Mouse (Mus musculus) intestine, embryonic 15.5 days (tissue): Measurements from ENCODE around the gene Ercc2. TPM values are rescaled to one million over a fixed set of nuclear protein-coding genes. Genes with fewer than 3 reads are reported as not detected.

ENCODE experiments used
- ATAC-seq: fragments of 200-750 bp; cut with Nextera tagmentation; 2 replicates; pipeline ENCODE4 v1.8.0; 2017; ENCODE audit warnings: moderate TSS enrichment, moderate library complexity
- H3K27ac ChIP-seq: fragments of 300-500 bp; sonication (generic); 2 replicates; pipeline ENCODE4 v1.5.1; 2015; ENCODE audit warnings: mild to moderate bottlenecking, inconsistent platforms
- H3K27me3 ChIP-seq: fragments of 300-500 bp; sonication (generic); replicated peaks from 2 replicates; pipeline ENCODE4 v1.6.1; 2015; ENCODE audit warnings: inconsistent platforms
- H3K36me3 ChIP-seq: fragments of 300-500 bp; sonication (generic); 2 replicates; pipeline ENCODE4 v1.6.1; 2015; ENCODE audit warnings: inconsistent platforms
- H3K4me1 ChIP-seq: fragments of 300-500 bp; sonication (generic); replicated peaks from 2 replicates; pipeline ENCODE4 v1.6.1; 2015; ENCODE audit warnings: inconsistent platforms
- H3K4me2 ChIP-seq: fragments of 300-500 bp; sonication (generic); replicated peaks from 2 replicates; pipeline ENCODE4 v1.6.1; 2015; ENCODE audit warnings: mild to moderate bottlenecking, inconsistent platforms
- H3K4me3 ChIP-seq: fragments of 300-500 bp; sonication (generic); replicated peaks from 2 replicates; pipeline ENCODE4 v1.5.1; 2015; ENCODE audit warnings: inconsistent platforms
- H3K9ac ChIP-seq: fragments of 300-500 bp; sonication (generic); 2 replicates; pipeline ENCODE4 v1.6.1; 2015; ENCODE audit warnings: inconsistent platforms
- H3K9me3 ChIP-seq: fragments of 300-500 bp; sonication (generic); 2 replicates; pipeline ENCODE4 v1.6.1; 2016; ENCODE audit warnings: inconsistent platforms
- WGBS: fragments of 180-500 bp; shearing (Covaris S2); methylation state at CpG from one replicate; pipeline ENCODE4 v1.1.7; 2015; 5-methylcytosine and 5-hydroxymethylcytosine counted together
- microRNA counts: library from miRNA; unstranded; fragments of <30 nt; microRNA quantifications from one replicate; lab custom pipeline; 2016
- polyA plus RNA-seq: library from polyadenylated mRNA; unstranded; fragments of >200 nt; fragmentation: Nextera tagmentation; extraction: Ambion mirVana; gene quantifications from 2 replicates; pipeline ENCODE4 v1.2.1, GENCODE M21; 2015

The Ercc2 gene
- polyA plus RNA-seq, 1 experiment from 2014 or later = 17.3 TPM

DNA sequence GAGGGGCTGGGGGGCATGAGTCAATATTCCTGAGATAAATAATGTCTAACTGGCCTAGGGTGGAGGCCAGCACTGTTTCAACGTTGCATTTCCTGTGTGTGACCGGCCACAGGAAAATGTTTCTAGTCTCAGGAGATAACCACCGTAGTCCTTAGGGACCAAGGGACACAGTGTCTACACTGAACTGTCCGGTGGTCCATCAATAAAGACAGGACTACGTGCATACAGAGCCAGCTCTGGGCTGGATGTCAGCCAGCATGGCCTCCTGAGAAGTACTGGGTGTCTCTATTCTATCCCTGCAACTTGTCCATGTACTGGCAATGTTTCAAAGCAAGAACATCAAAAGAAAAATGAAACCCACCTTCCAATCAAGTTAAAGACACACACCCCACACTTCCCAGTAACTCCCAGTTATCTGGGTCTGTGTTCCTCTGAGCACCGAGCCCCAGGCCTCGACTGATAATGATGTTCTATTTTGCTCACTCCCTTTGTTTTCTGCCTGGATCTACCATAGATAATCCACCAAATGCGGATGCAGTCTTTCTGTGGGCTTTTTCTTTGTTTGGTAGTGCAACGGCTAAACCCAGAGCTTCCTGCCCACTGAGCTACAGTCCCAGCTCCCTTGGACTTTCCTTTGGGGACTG is 59.8 kb downstream of the Ercc2 start:
- no peaks in the 10 kb centered on the region for H3K27me3 ChIP-seq
- WGBS = 80% methylated on average over 9 of the region's 9 CpGs
- no peak for ATAC-seq

DNA sequence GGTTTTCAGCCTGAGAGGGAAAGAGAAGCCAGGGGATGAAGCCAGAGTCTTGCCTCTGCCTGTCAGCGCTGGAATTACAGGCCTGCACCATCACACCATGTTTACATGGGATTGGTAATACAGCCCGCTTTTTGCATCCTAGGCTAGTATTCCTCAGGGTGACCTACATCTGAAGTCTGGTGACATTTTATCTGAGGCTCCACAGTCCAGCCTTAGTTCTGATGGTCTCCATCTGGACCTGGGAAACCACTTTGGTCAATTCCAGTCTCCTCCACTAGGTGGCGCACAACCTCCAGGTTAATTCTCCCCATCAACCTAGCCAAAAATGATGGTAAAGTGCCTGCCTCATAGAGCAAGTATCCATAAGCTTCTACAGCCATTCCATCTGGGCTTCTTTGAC is 61.5 kb downstream of the Ercc2 start:
- no peak overlapping the region for H3K4me3 ChIP-seq
- no peaks in the 10 kb centered on the region for H3K27me3 ChIP-seq
- 39% methylated on average over 3 of the region's 3 CpGs for WGBS
- H3K9ac ChIP-seq = no peak overlapping the region
- no peak overlapping the region for H3K4me2 ChIP-seq
- peak; percentile 25; the same call in 1 of the 2 replicates for ATAC-seq
- H3K9me3 ChIP-seq = no peaks in the 10 kb centered on the region
- H3K27ac ChIP-seq = no peak overlapping the region
- peaks cover 32% of the 10 kb centered on the region for H3K36me3 ChIP-seq
- H3K4me1 ChIP-seq = 0 out of 2 replicates have a peak, but pooled peaks cover 3% of the 10 kb centered on the region

More for the DNA sequence above, 59.8 kb downstream of the Ercc2 start:
- H3K27ac ChIP-seq = no peak overlapping the region
- H3K36me3 ChIP-seq = peaks cover 40% of the 10 kb centered on the region
- H3K4me2 ChIP-seq = no peak overlapping the region
- 0 out of 2 replicates have a peak overlapping the region, but pooled peaks have one; percentile 3 for H3K9ac ChIP-seq
- H3K4me1 ChIP-seq = 0 out of 2 replicates have a peak, but pooled peaks cover 3% of the 10 kb centered on the region
- H3K4me3 ChIP-seq = no peak overlapping the region
- no peaks in the 10 kb centered on the region for H3K9me3 ChIP-seq

DNA sequence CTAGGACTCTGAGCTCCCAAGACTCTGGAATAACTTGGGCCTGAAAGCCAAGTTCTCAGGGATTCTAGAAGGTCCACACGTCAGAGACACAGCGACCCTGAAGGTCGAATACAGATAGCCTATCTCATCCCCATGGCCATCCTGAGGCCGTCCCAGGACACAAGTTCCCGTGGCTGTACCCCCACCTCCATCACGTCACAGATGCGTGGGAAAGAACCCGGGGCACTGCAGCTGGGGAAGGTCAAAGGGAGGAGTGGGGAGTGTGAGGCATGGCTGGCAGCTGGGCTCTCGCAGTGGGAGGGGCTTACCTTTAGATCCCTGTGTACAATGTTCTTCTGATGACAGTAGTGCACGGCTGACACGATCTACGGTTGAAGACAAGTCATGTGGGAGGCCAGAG is 63.0 kb downstream of the Ercc2 start:
- Histone ChIP-seq H3K27ac (no peak overlapping the region), H3K4me3 (no peak overlapping the region), H3K27me3 (no peaks in the 10 kb centered on the region), H3K4me1 (0 out of 2 replicates have a peak, but pooled peaks cover 3% of the 10 kb centered on the region), H3K4me2 (no peak overlapping the region), H3K36me3 (peaks cover 33% of the 10 kb centered on the region), H3K9ac (no peak overlapping the region), H3K9me3 (no peaks in the 10 kb centered on the region)
- WGBS = 80% methylated on average over 12 of the region's 12 CpGs
- ATAC-seq = no peak

MicroRNAs within 50 kb of the gene (microRNA counts, 519-probe panel; counts per million panel counts)
- 97.1 counts per million, percentile 29 among the panel's probes with 10 or more counts for microRNA mmu-miR-343 (lab: Ali Mortazavi, UCI)

Other genes with a start within 250 kb of the Ercc2 start
- gene Qpctl, start 232.7 kb upstream of the Ercc2 start, polyA plus RNA-seq = 9.2 and 11.5 TPM in 2 replicates
- 138 TPM in 2 replicates for gene Snrpd2, start 232.3 kb upstream of the Ercc2 start, polyA plus RNA-seq
- gene Gipr, start 215.9 kb upstream of the Ercc2 start, polyA plus RNA-seq = 2.5 and 2.8 TPM in 2 replicates
- gene Eml2, start 205.6 kb upstream of the Ercc2 start, polyA plus RNA-seq = 6.5 and 7.3 TPM in 2 replicates
- gene Gpr4, start 169.5 kb upstream of the Ercc2 start, polyA plus RNA-seq = 1.4 and 1.5 TPM in 2 replicates
- gene Opa3, start 153.7 kb upstream of the Ercc2 start, polyA plus RNA-seq = 36.8 and 39.4 TPM in 2 replicates
- gene Vasp, start 110.2 kb upstream of the Ercc2 start, polyA plus RNA-seq = 109 and 114 TPM in 2 replicates
- 0.14 and 0.34 TPM in 2 replicates for gene Ppm1n, start 101.9 kb upstream of the Ercc2 start, polyA plus RNA-seq
- 11.3 and 12.5 TPM in 2 replicates for gene Rtn2, start 99.4 kb upstream of the Ercc2 start, polyA plus RNA-seq
- gene Fosb, start 72.0 kb upstream of the Ercc2 start, polyA plus RNA-seq = 0.09 and 0.14 TPM in 2 replicates
- 51.6 and 52.0 TPM in 2 replicates for gene Ercc1, start 37.2 kb upstream of the Ercc2 start, polyA plus RNA-seq
- gene Cd3eap, start 22.5 kb upstream of the Ercc2 start, polyA plus RNA-seq = 21.7 and 23.4 TPM in 2 replicates
- gene Ppp1r13l, start 22.3 kb upstream of the Ercc2 start, polyA plus RNA-seq = 3.1 and 4.8 TPM in 2 replicates
- 3.7 and 4.7 TPM in 2 replicates for gene Klc3, start 22.1 kb downstream of the Ercc2 start, polyA plus RNA-seq
- gene Ckm, start 22.8 kb downstream of the Ercc2 start, polyA plus RNA-seq = 5.1 and 9.0 TPM in 2 replicates
- 5.8 and 6.1 TPM in 2 replicates for gene Mark4, start 76.8 kb downstream of the Ercc2 start, polyA plus RNA-seq
- 0.50 and 0.53 TPM in 2 replicates for gene Exoc3l2, start 81.3 kb downstream of the Ercc2 start, polyA plus RNA-seq
- gene Bloc1s3, start 126.4 kb downstream of the Ercc2 start, polyA plus RNA-seq = 1.9 and 2.2 TPM in 2 replicates
- 124 and 137 TPM in 2 replicates for gene Trappc6a, start 126.4 kb downstream of the Ercc2 start, polyA plus RNA-seq
- 0.10 and 0.11 TPM in 2 replicates for gene Nkpd1, start 135.8 kb downstream of the Ercc2 start, polyA plus RNA-seq
- gene Ppp1r37, start 181.1 kb downstream of the Ercc2 start, polyA plus RNA-seq = 18.3 and 21.8 TPM in 2 replicates
- 0.63 and 0.95 TPM in 2 replicates for gene Zfp296, start 195.3 kb downstream of the Ercc2 start, polyA plus RNA-seq
- 131 and 140 TPM in 2 replicates for gene Gemin7, start 195.6 kb downstream of the Ercc2 start, polyA plus RNA-seq
- gene Clasrp, start 222.5 kb downstream of the Ercc2 start, polyA plus RNA-seq = 34.2 and 38.3 TPM in 2 replicates
- 8.0 and 8.6 TPM in 2 replicates for gene Relb, start 247.4 kb downstream of the Ercc2 start, polyA plus RNA-seq